In genomic region chr11:26660878-26661277, GRCm38 (mm10) we compare ENCODE assay signal across 16 mouse cellular contexts.
"Had no signal": no experiment of that assay in that cellular context is flagged by ENCODE, and none has a peak within 500 bp of the region (broad histone marks: within the 10 kb centered on the region; RNA-seq: fewer than 3 reads in every experiment).

No protein-coding gene starts in this region.

- H3K4me1 ChIP-seq: neural tube, embryonic 13.5 days; neural tube, embryonic 15.5 days; stomach, embryonic 15.5 days had no signal

- H3K4me3 ChIP-seq: neural tube, embryonic 13.5 days; neural tube, embryonic 15.5 days; stomach, embryonic 15.5 days had no signal

- H3K27ac ChIP-seq: neural tube, embryonic 13.5 days; neural tube, embryonic 15.5 days; stomach, embryonic 15.5 days; stomach, postnatal 0 days had no signal

- H3K9me3 ChIP-seq: neural tube, embryonic 13.5 days; neural tube, embryonic 15.5 days; stomach, embryonic 15.5 days had no signal

- H3K27me3 ChIP-seq: neural tube, embryonic 13.5 days; neural tube, embryonic 15.5 days; stomach, embryonic 15.5 days had no signal

- H3K9ac ChIP-seq: neural tube, embryonic 13.5 days; neural tube, embryonic 15.5 days; stomach, embryonic 15.5 days had no signal

- H3K4me2 ChIP-seq: neural tube, embryonic 13.5 days; neural tube, embryonic 15.5 days; stomach, embryonic 15.5 days had no signal

- DNase-seq: retina, postnatal 1 day; right cerebral cortex, adult 18-20 months; right cerebral cortex, postnatal 14 days; right cerebral cortex, postnatal 25 days; right cerebral cortex, postnatal 4 days; spleen, adult 18-20 months; thymus, adult 18-20 months; thymus, adult 2 months; thymus, postnatal 14 days; thymus, postnatal 25 days; thymus, postnatal 36 days; thymus, postnatal 4 days had no signal

- H3K36me3 ChIP-seq: neural tube, embryonic 13.5 days; neural tube, embryonic 15.5 days; stomach, embryonic 15.5 days had no signal
